Mouse (Mus musculus) right cerebral cortex, postnatal 25 days (tissue): Measurements from ENCODE around the gene Lmo7.

Source experiments
- DNase-seq: peaks from one replicate; pipeline ENCODE4 v3.0.0; 2022

Gene Lmo7

DNA sequence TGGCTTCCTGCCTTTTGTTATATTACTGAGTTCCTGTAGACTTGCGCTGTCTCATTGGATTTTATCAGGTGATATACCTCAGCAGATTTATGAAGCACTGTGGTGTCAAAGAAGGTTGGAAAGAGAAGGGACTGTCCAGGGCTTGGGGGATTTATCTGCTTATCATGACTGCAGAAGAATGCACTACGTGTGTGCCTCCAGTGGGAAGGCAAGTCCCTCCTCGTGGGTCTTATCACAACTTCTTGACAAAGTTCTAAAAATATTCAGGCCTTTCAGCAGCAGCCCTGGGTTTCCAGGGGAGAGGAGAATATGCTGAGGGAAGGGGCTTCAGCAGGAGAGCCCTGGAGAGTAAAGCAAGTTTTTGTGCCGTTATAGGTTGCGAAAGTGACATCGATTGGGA, 154.0 kb downstream of the Lmo7 start:
- no peak for DNase-seq

DNA sequence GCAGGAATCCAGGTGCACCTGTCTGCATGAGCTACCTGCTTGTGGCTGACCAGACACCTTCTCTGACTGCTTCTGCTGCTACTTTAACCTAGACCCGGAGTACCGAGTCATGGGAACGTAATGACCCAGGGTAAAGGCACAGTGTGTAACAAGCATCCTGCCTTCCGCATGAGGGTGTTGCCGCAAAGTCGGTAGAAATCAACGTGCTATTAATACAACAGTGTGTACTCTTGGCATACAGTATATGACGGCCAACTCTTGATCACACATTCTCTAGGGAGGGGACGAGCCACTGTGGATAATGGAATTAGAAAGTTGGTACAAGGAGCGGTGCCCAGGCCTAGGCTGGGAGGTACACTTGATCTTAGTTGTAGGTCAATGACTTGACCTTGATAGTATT, 156.6 kb downstream of the Lmo7 start:
- no peak for DNase-seq

DNA sequence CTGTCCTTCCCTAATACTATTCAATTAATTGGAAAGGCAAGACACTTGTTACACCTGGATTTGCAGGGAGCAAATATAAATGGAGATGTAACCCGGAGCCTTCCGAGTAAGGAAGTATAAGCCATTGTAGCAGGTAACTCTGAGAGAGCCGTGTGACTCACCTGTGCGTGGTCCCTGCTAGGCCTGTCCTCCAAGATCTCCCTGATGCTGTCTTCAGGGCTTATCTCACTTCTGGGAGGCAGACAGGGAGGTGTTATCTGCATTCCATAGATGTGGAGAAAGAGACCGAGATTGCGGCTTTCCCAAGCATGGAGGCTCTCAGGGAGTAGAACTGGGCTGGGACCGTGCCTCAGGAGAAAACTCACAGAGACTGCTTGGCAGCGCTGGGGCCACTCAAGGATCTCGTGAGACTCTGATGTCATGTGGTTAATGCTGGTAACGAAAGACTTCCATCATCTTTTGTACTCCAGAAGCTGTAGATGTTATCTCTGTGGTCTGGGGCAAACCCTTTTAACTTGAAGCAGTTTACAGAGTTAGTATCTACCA, 162.2 kb downstream of the Lmo7 start:
- DNase-seq = no peak

DNA sequence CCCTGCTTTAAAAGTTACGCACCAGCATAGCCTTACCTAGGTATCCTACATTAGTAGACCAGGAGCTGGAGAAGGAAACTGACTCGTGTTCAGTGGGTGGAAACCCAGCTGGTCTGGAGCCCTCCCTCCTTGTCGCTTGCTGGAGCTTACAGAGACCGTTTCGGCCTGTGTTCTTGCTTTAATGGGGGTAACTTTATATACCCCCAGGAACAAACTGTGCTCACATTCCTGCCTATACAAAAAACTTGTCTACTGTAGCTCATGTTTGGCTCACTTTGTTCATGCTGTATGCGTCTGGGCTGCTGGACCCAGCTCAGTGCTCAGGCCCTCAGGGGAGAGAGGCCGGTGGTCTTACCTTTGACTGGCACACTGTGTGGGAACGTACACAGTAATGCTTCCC, 162.7 kb downstream of the Lmo7 start:
- no peak for DNase-seq

DNA sequence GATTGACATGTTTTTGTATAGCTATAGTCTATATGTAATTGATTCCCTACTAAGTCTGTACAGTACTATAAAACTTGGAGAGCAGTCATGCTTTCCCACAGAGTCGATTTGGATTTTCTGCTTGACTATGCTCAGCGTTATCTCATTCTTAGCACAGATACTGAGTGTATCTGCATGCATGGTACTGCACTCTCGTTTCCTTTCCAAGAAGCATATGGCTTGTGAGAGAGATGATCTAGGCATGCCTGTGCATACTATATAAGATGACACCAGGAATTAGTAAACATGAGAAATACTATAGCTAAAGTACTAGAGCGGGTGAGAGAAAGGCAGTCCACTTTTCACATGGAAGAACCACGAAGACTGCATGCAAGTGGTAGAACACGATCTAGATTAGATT, 163.5 kb downstream of the Lmo7 start:
- DNase-seq = no peak

DNA sequence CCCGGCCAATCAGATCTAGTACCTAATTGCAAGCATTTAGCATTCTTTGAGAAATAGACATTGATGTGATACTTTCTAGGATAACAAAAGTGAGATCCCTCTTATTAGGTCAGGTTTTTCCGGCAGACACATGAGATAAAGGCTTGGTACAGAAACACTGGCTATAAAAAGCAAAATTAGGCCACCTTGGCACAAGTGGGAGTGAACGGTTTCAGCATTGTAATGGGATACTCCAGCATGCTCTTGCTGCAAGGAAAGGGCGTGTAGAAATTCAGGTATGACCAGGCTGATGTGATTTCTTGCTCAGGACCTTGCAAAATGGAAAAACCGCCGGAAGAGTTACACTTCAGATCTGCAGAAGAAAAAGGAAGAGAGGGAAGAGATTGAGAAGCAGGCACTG, 168.5 kb downstream of the Lmo7 start:
- DNase-seq = no peak

DNA sequence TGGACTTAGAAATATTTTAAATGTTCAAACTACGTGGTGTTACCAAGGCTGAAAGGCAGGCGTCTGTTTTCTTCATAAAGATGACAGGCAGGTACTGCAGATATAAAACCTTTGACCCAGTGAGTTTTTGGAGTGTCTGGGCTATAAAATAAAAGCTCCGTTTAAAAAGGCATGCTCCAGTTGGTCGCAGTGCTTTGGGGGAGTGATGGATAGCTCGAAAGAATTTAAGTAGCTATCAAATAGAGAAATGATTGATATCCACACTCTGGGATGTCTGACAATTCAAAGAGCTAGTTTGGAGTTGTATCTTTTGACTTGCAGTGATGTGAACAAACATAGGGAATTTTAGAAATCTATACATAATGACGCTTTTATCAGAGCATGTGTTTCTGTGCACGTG, 171.7 kb downstream of the Lmo7 start:
- no peak for DNase-seq

DNA sequence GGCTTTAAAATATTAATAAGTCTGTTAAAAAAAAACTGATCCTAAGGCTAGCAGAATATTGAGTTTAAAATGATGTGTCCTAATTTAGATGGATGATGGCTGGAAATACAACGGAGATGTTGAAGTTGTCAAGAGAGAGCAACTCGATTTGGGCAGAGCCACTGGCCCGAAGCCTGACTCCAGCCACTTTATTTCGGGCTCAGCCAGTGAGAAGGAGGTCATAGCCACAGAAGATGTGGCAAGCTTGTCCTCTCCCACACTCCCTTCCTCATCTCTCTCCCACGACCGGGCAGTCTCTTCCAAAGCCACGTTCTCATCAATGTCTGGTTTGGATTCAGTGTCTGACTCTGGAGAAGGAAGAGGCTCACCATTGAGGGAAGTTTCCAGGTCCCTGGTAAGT, 172.2 kb downstream of the Lmo7 start:
- no peak for DNase-seq

DNA sequence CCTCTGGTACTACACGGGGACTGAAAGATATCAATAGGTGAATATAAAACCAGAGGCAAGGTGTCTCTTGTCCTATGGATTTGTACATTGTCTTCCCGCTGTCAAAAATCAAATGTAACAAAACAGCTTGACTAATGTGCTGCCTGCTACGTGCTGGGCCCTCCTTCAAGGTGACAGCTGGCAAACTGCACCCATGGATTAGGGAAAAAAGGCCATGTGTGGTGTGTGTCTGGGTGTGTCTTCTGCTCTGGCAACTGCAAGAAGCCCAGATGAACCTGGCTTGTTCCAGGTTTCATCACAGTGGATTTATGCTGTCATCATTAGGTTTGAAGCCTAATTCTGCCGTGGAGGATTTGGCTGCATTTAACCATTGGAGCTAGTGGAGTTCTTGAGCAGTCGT, 174.0 kb downstream of the Lmo7 start:
- no peak for DNase-seq

DNA sequence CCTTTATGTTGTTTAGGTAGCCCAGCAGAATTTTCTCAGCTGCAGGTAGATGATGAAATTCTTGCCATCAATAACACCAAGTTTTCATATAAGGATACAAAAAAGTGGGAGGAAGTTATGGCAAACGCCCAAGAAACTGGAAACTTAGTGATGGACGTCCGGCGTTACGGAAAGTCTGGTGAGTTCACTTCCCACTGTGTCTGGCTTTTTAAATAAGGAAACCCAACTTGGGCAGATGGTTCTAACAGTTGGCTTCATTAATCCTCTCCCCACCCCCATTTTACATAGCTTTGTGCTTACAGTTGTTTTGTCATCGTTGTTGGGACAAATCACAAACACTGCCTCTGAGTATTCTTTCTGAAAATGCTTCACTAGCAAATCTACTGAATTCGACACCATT, 182.2 kb downstream of the Lmo7 start:
- DNase-seq = no peak

DNA sequence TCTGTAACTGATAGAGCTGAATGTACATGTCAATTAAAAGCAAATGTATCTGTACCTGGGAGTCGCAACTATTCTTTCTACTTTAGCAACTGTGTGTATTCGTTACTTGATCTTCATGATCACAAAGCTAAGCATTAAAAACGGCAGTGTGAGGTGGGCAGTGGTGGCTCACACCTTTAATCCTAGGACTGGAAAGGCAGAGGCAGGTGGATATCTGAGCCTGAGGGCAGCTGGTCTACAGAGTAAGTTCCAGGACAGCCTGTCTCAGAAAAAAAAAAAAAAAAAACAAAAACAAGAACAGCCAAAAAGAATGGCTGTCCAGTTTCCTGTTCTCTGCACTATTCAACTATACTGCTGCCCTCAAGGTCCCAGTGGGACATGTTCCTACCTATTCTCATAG, 182.6 kb downstream of the Lmo7 start:
- no peak for DNase-seq

DNA sequence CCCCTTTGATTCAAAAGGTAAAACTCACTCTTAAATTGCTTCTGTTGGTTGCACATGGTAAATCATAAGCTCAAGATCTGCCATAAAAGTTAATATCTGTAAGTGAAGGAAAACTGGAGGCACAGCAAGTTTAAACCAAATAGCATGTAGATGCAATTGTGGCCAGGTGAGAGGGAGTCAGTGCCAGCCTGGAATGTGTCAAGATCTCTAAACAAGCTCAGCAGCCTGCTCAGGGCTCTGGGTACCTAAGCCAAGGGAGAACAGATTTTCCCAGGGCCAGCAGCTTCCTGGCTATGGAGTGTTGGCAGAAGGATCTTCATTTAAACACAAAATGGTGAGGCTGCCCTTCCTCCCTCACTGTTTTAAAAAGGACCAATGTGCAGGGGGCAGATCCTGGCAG, 184.6 kb downstream of the Lmo7 start:
- no peak for DNase-seq

DNA sequence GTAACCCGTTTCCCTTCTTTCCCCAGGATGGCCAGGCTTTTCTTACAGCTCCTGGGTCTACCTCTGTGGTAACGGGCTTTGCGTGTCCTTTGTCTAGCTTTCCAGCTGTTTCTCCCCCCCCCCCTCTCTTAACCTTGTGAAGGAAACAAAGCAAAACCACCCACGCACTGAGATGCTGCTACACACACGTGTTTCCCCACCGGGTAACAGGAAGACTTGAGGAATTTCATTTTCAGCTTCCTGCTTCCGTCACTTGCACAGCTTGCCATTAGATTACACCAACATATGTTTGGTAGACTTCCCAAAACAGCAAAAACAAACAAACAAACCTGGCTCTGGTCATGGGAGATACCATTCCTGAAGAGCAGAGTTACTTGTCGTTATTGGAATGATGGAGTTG, 186.1 kb downstream of the Lmo7 start:
- no peak for DNase-seq

DNA sequence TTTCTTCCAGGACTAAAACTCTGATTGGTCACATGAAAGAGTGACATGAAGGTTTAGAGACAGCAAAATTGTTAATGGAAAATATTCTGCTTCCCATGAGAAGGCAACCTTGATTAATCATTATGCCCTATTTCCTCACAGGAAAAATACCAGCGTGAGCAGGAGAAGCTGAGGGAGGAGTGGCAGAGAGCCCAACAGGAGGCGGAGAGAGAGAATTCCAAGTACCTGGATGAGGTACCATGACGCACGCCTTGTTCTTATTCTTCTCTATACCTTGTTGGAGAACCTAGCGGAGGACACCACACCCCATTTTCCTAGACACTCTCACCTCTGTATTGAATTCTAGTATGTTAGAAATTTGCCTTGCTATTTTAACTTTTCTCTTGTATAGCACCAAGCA, 188.7 kb downstream of the Lmo7 start:
- DNase-seq = no peak

DNA sequence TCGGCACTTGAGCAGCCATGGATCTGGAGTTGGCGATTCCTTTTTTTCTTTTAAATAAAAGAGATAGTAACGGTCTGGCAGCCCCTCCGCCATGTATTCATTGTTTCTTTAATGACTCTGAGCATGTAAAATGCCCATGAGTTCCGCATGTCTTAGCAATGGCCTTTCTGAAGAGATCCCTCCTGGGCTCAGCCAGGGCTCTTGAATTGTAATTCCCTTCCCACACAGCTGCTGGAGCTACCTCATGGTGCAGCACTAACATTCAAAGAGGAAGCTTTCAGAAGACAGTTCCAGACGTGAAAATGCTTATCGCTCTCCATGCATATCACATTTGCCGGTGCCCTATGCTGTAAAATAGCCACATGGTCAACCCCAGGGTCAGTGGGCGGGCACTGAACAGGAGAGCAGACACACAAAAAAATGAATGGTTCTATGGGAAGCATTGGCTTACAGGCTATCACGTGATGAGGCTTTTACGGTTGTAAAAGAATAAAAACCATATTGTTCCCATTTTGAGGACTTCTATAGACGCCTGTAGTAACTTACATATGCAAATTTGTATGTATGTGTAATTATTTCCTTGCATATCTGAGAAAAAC, 198.0 kb downstream of the Lmo7 start:
- DNase-seq = no peak

DNA sequence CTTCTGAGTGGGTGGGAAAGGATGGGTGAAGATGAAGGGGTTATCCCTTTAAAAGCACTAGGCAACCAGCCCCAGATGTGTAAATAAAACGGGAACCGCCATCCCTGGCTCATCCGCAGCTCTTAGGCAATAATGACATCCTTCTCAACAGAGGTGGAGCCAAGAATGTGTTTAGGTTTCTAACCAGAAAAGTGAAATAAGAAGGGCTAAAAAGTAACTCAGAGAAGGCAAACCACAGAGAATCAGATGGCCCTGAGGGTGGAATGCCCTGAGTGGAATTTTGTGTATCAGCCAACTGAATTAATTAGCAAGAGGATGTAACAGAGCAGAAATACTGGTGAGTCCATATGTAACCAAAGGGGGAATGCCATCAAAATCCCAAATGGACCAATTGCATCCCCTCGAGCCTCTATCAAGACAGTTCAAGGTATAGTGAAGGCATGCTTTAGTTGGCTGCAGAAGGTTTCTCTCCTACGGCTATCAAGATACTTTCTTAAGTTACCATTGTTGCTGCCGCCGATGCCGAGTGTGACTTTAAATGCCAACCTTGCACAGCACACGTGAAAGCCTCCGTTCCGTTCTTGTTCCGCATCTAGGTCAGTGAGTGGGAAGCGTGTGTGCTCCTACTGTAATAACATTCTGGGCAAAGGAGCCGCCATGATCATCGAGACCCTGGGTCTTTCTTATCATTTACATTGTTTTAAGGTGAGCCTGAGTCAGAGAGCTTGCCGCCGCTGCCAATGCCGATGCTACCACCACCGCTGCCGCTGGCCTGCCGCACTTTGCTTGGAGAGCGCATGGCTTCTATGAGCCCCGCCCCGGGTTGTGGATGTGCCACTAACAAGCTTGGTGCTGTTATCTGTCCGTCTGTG, 201.1 kb downstream of the Lmo7 start:
- peak; percentile 49 for DNase-seq

DNA sequence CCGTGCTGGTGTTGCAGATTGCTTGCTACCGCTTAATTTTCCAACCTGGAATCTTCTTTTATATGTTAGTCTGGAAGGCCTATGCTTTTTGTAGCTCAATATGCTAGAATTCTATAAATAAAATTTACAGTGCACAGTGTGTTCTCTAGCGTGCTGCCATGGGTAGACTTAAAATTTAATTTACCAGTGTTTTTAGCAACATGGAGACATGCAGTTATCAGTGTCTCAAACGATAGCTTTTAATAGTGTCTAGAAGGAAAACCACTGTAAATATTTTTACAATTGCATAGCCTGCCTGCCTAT, 201.6 kb downstream of the Lmo7 start:
- DNase-seq = no peak

DNA sequence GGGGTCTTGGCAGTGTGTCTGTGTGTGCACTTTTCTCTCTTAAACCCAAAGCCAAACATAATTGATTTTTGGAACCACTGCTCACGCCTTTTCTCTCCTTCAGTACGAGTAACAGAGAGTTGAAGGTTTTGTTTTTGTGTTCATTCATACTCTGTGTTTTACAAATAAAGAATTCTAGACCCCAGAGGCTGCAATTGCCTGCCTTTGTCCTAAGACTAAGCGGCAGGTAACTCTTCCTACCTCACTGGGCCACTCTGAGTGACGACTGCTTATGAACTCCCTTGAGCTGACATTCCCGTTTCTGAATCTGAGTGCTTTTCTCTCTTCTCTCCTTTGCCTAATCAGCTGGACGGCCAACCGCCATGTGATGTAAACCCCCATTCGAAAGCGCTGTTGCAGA, 203.8 kb downstream of the Lmo7 start:
- no peak for DNase-seq

DNA sequence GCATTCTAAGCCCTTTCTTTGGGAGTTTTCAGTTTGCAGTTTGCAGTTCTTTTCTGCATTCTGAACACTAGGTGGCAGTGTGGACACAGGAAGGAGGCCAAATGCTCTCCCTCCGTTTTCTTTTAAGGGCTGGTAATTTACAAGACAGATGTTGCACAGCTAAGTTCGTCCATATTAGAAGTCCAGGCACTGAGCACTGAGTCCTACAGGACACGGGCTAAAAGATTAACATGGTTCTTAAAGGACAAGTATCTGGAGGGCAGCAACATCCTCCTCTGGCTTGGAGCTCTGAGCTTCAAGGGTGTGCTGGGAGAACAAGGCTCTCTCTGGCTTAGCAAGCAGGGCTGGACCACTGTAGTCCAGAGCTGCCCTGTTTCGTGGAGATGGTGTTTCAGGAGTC, 213.2 kb downstream of the Lmo7 start:
- DNase-seq = peak; percentile 40

DNA sequence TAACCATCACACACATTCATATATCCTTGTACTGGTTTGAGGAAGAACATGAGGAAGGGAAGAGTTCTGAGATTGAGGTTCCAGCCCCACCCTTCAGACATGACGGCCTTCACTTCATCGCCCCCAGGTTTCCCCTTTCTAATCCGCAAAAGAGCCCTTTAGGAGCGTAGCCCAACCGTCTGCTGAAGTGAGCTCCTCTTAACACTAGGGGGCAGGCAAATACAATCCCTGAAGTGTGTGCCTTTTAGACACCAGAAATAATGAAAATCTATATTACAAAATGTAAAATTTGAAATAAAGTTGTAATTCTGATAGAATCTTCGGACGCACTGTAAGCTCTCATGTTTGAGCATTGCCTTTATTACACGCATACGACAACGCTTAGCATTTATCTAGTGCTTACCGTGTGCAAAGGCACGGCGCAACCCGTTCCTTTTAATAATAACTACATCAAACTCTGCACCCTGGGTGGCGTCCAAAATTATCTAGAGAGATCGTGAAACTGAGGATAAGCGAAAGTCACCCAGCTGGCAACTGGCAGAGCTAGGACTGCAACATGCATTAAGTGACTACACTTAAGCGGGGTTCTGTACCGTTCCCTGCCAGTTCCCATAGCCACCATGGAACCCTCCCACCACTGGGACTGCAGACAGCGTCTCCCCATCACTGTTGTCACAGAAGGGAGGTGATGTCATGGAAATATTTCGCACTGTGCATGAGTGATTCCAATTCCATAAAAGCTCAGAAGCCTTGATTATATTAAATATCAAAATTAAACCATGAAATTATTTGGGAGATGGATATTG, 217.2 kb downstream of the Lmo7 start:
- DNase-seq = peak; percentile 44

DNA sequence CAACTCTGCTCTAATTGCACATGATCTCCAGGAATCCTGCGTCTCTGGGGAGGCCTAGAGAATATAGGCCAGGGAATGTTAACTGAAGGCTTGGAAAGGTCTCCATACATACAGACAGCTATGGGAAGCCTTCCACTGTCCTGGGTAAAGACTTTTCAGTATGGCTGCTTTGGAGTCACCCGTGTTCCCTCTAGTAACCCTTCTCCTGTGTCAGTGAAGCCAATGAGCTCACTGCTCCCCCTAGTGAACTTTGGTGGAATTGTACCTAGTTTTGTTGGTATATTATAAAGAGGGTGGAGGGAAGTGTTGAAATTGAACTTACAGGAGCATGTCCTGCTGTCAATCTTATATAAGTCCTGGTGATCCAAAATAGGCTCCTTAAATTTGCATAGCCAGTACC, 219.4 kb downstream of the Lmo7 start:
- no peak for DNase-seq

DNA sequence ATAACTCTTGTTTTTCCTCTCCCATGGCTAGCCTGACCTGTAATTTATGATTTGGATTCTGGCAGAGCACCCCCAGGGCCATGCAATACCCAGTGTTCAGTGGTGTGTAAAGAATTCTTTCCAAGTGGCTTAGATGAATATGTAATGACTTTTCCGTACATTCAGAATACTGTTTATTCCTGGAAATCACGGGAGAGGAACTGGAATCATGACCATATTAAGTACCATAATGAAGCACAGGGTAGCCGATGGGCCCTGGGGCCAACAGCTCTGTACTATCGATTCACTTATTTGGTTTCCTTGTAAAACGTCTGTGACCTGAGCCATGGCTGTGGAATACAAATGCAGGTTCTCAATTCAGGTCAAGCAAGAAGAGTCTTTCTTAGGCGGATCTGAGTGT, 221.3 kb downstream of the Lmo7 start:
- no peak for DNase-seq

DNA sequence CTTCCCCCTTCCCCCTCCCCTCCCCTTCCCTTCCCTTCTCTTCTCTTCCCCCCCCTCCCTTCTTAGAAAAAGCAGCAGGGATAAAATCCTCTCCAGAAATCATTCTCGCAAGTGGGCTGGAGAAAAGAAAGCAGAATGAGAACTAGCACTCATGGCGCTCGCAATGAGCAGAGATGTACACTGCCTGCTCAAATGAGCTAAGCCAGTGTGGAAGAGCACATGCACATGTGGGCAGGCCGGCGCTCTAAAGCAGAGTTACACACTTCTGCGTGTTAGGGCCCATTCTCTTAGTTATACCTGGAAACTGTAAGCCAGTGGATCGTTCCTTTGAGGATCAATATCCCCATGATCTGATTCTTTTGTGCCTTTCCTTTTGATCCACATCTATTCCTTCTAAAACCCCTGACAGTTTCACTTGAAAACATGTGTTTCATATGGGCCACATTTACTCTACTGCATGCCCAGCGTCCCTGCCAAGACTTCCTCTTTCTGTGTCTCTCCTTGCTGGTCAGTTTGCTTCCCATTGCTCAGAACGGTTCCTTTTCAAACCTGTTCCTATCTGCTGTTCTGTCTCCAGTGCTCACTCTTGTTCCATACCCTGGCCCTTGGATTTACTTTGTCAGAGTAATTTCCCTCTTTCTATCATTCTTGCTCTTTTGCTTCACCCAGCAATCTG, 224.2 kb downstream of the Lmo7 start:
- no peak for DNase-seq
